Mouse (Mus musculus): ENCODE data around the gene Gpkow. TPM values are rescaled to one million over a fixed set of nuclear protein-coding genes. Genes with fewer than 3 reads are reported as not detected.
"Not testable (repeated sequence)": the region's sequence is repeated elsewhere in the genome, so short reads cannot be mapped to it uniquely, and the experiment has no call there.

The Gpkow gene
- polyA plus RNA-seq, 1 experiment from 2014 or later, result 25.9 TPM

DNA sequence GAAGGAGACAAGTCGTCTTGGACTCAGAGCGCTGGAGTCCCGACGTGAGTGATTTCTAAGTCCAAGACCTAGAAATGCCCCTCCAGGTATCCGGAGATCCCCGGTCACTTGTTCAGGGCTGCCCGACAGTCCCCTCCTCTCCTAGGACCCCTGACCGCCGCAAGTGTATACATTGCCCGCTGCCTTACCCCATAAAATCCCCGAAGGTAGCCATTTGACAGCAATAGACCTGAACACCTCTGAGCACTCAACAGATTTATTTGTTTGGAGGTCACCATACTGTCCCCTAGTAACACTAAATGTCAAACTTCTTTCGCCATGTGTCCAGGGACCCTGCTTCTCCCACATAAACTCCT lies 16.9 kb upstream of the Gpkow start:
- DNase-seq (ENCODE audit: low spot score) (no peak), ATAC-seq (no peak)
- Histone ChIP-seq H3K4me1 (ENCODE audit: insufficient read depth, low read depth, low read length) (no peaks in the 10 kb centered on the region), H3K9ac (replicated peaks; ENCODE audit: low read depth) (no peak overlapping the region), H3K4me2 (replicated peaks; ENCODE audit: low read depth, low read length) (peak overlapping the region; percentile 52), H3K27ac (ENCODE audit: low read length) (no peak overlapping the region), H3K4me3 (ENCODE audit: low read depth, low read length) (no peak overlapping the region; the same call in 1 of the 2 replicates), H3K36me3 (ENCODE audit: insufficient read depth, low read length) (no peaks in the 10 kb centered on the region), H3K9me3 (ENCODE audit: low read length) (no peaks in the 10 kb centered on the region), H3K27me3 (replicated peaks; ENCODE audit: insufficient read depth, low read length) (no peaks in the 10 kb centered on the region)
- 27% methylated on average over 10 of the region's 12 CpGs for WGBS
- TF ChIP-seq EP300 (IDR thresholded peaks at IDR 0.05) (no peak), CTCF (IDR thresholded peaks at IDR 0.05) (no peak)

- no peak for TF ChIP-seq CTCF (IDR thresholded peaks at IDR 0.05)
- no peak for TF ChIP-seq EP300 (IDR thresholded peaks at IDR 0.05)
- H3K36me3 ChIP-seq (ENCODE audit: insufficient read depth, low read length), result no peaks in the 10 kb centered on the region
- ATAC-seq (no peak), DNase-seq (ENCODE audit: low spot score) (no peak)
- WGBS, result 61% methylated on average over 13 of the region's 14 CpGs
- no peaks in the 10 kb centered on the region for H3K4me1 ChIP-seq (ENCODE audit: insufficient read depth, low read depth, low read length)
- H3K27me3 ChIP-seq (replicated peaks; ENCODE audit: insufficient read depth, low read length), result no peaks in the 10 kb centered on the region
- H3K4me2 ChIP-seq (replicated peaks; ENCODE audit: low read depth, low read length), result peak within 1 kb of the TSS; percentile 52
- H3K27ac ChIP-seq (ENCODE audit: low read length), result peak within 1 kb of the TSS; percentile 32; the same call in 1 of the 2 replicates
- no peak within 1 kb of the TSS for H3K9ac ChIP-seq (replicated peaks; ENCODE audit: low read depth)
- H3K9me3 ChIP-seq (ENCODE audit: low read length), result no peaks in the 10 kb centered on the region
- no peak within 1 kb of the TSS; the same call in 1 of the 2 replicates for H3K4me3 ChIP-seq (ENCODE audit: low read depth, low read length)
Observed at GRCm38 (mm10) chrX:7680864-7681263, 16.1 kb upstream of the Gpkow start, which contains the start of gene Magix. Gene Magix, minus strand, starts transcription at chrX:7681251.

GRCm38 (mm10) chrX:7688321-7688720 lies 8.6 kb upstream of the Gpkow start:
- no peak overlapping the region for H3K4me2 ChIP-seq (replicated peaks; ENCODE audit: low read depth, low read length)
- DNase-seq (ENCODE audit: low spot score), result no peak
- no peaks in the 10 kb centered on the region for H3K4me1 ChIP-seq (ENCODE audit: insufficient read depth, low read depth, low read length)
- no peak overlapping the region for H3K4me3 ChIP-seq (ENCODE audit: low read depth, low read length)
- no peak for TF ChIP-seq EP300 (IDR thresholded peaks at IDR 0.05)
- TF ChIP-seq CTCF (IDR thresholded peaks at IDR 0.05), result no peak
- no peaks in the 10 kb centered on the region for H3K27me3 ChIP-seq (replicated peaks; ENCODE audit: insufficient read depth, low read length)
- 100% methylated on average over 2 of the region's 2 CpGs for WGBS
- no peaks in the 10 kb centered on the region for H3K9me3 ChIP-seq (ENCODE audit: low read length)
- no peaks in the 10 kb centered on the region for H3K36me3 ChIP-seq (ENCODE audit: insufficient read depth, low read length)
- ATAC-seq, result no peak
- no peak overlapping the region for H3K9ac ChIP-seq (replicated peaks; ENCODE audit: low read depth)
- H3K27ac ChIP-seq (ENCODE audit: low read length), result no peak overlapping the region

- no peak overlapping the region for H3K4me2 ChIP-seq (replicated peaks; ENCODE audit: low read depth, low read length)
- TF ChIP-seq CTCF (IDR thresholded peaks at IDR 0.05) (no peak), EP300 (IDR thresholded peaks at IDR 0.05) (no peak)
- no peak overlapping the region for H3K27ac ChIP-seq (ENCODE audit: low read length)
- DNase-seq (ENCODE audit: low spot score) (peak; percentile 67), ATAC-seq (peak; percentile 89)
- WGBS, result 50% methylated on average over 3 of the region's 3 CpGs
- no peak overlapping the region for H3K4me3 ChIP-seq (ENCODE audit: low read depth, low read length)
- no peaks in the 10 kb centered on the region for H3K36me3 ChIP-seq (ENCODE audit: insufficient read depth, low read length)
- H3K27me3 ChIP-seq (replicated peaks; ENCODE audit: insufficient read depth, low read length), result no peaks in the 10 kb centered on the region
- no peak overlapping the region for H3K9ac ChIP-seq (replicated peaks; ENCODE audit: low read depth)
- H3K4me1 ChIP-seq (ENCODE audit: insufficient read depth, low read depth, low read length), result no peaks in the 10 kb centered on the region
- H3K9me3 ChIP-seq (ENCODE audit: low read length), result no peaks in the 10 kb centered on the region
Observed at GRCm38 (mm10) chrX:7690486-7690885, 6.4 kb upstream of the Gpkow start.

DNA sequence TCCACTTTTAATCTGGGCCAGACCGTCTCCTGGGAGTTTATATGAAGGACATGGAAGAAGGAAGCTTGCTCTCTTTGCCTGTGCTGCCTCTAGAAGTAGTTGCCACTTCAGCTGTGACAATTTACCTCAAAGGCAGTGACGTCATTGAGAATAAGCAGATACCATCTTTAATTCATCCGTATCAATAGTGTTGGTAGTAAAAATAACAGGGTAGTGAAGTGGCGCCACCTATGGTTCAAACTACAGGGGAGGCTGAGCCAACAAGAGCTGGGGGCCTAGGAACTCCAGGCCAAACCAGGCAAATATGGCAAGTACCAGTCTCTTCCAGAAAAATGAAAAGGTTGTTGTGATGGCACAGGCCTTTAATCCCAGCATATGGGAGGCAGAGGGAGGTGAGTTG lies 4.1 kb upstream of the Gpkow start:
- Histone ChIP-seq H3K4me1 (ENCODE audit: insufficient read depth, low read depth, low read length) (no peaks in the 10 kb centered on the region), H3K9ac (replicated peaks; ENCODE audit: low read depth) (no peak overlapping the region), H3K4me3 (ENCODE audit: low read depth, low read length) (no peak overlapping the region), H3K27ac (ENCODE audit: low read length) (no peak overlapping the region), H3K9me3 (ENCODE audit: low read length) (no peaks in the 10 kb centered on the region), H3K36me3 (ENCODE audit: insufficient read depth, low read length) (no peaks in the 10 kb centered on the region), H3K4me2 (replicated peaks; ENCODE audit: low read depth, low read length) (no peak overlapping the region), H3K27me3 (replicated peaks; ENCODE audit: insufficient read depth, low read length) (no peaks in the 10 kb centered on the region)
- TF ChIP-seq EP300 (IDR thresholded peaks at IDR 0.05), result no peak
- peak; percentile 67 for TF ChIP-seq CTCF (IDR thresholded peaks at IDR 0.05)
- 27% methylated on average over 4 of the region's 4 CpGs for WGBS
- peak; percentile 42 for DNase-seq (ENCODE audit: low spot score)
- no peak for ATAC-seq

DNA sequence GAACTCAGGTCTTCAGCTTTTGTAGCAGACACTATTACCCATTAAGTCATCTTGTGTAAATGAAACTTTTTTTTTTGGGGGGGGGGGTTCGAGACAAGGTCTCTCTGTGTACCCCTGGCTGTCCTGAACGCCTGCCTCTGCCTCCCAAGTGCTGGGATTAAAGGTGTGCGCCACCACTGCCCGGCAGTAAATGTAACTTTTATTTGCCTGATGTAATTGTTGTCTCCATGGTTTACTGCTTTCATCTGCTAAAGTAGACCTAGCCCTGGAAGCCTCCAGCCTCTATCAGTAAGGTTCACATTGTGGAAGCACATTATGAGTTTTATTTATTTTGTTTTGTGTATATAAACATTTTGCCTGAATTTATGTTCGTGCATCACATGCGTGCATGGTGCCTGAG lies 411 bp upstream of the Gpkow start:
- DNase-seq (ENCODE audit: low spot score) (no peak), ATAC-seq (peak; percentile 11; the same call in 1 of the 2 replicates)
- H3K4me1 ChIP-seq (ENCODE audit: insufficient read depth, low read depth, low read length), result no peaks in the 10 kb centered on the region
- TF ChIP-seq EP300 (IDR thresholded peaks at IDR 0.05), result no peak
- TF ChIP-seq CTCF (IDR thresholded peaks at IDR 0.05), result no peak
- no peaks in the 10 kb centered on the region for H3K27me3 ChIP-seq (replicated peaks; ENCODE audit: insufficient read depth, low read length)
- no peaks in the 10 kb centered on the region for H3K9me3 ChIP-seq (ENCODE audit: low read length)
- 0 out of 2 replicates have a peak overlapping the region, but pooled peaks have one; percentile 54 for H3K4me3 ChIP-seq (ENCODE audit: low read depth, low read length)
- 32% methylated on average over 6 of the region's 6 CpGs for WGBS
- no peak overlapping the region for H3K9ac ChIP-seq (replicated peaks; ENCODE audit: low read depth)
- H3K36me3 ChIP-seq (ENCODE audit: insufficient read depth, low read length), result no peaks in the 10 kb centered on the region
- no peak overlapping the region for H3K27ac ChIP-seq (ENCODE audit: low read length)
- 0 out of 2 replicates have a peak overlapping the region, but pooled peaks have one; percentile 27 for H3K4me2 ChIP-seq (replicated peaks; ENCODE audit: low read depth, low read length)

GRCm38 (mm10) chrX:7713764-7714134 lies 16.8 kb downstream of the Gpkow start:
- not testable (repeated sequence) for H3K27ac ChIP-seq (ENCODE audit: low read length); H3K9me3 ChIP-seq (ENCODE audit: low read length); H3K36me3 ChIP-seq (ENCODE audit: insufficient read depth, low read length); H3K9ac ChIP-seq (replicated peaks; ENCODE audit: low read depth); H3K4me1 ChIP-seq (ENCODE audit: insufficient read depth, low read depth, low read length); DNase-seq (ENCODE audit: low spot score); H3K27me3 ChIP-seq (replicated peaks; ENCODE audit: insufficient read depth, low read length)
- peak; percentile 12; the same call in 1 of the 2 replicates for ATAC-seq
- Histone ChIP-seq H3K4me2 (replicated peaks; ENCODE audit: low read depth, low read length) (peak overlapping the region; percentile 37), H3K4me3 (ENCODE audit: low read depth, low read length) (peak overlapping the region; percentile 21; the same call in 1 of the 2 replicates)
- WGBS, result 26% methylated on average over 4 of the region's 12 CpGs

DNA sequence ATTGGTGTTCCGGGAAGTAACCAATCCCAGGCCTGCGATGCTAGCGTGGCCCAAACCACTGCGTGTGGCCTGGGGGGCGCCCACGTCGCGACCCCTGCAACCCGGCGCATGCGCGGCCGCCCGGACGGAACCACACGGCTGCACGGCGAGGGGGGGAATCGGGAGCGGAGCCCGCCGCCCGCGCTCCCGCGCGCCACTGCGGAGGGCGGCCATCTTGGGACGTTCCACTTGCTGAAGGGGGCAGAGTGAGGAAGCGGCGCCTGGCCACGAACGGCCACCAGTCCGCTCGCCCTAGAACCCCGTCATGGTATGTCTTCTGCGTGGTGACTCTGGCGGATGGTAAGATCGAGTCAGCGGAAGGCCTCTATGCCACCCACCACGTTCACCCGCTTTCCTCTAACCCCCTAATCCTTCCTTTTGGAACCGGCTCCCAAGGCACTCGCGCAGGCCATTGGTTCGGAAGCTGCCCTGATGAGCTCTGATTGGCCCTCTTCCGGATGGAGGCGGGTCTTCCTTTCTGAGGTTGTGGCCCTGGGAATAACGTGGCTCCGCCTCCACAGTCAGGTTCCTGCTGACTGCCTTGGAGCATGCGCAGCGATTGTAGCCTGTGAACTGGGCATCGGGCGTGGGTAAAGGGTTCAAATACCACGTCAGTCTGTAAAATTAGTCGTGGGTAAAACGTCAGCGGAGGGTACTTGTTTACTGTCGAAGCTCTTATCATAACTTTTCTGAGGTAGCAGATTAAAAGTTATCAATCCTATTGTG lies 17.4 kb downstream of the Gpkow start, which contains the start of gene Wdr45:
Gene Wdr45, plus strand, starts transcription at position 199 of the 765 bp plus-strand sequence.
- Histone ChIP-seq H3K4me2 (replicated peaks; ENCODE audit: low read depth, low read length) (peak within 1 kb of the TSS; percentile 37), H3K4me3 (ENCODE audit: low read depth, low read length) (peak within 1 kb of the TSS; percentile 21; the same call in 1 of the 2 replicates)
- H3K9ac ChIP-seq (replicated peaks; ENCODE audit: low read depth); H3K4me1 ChIP-seq (ENCODE audit: insufficient read depth, low read depth, low read length); H3K27ac ChIP-seq (ENCODE audit: low read length); H3K9me3 ChIP-seq (ENCODE audit: low read length); H3K27me3 ChIP-seq (replicated peaks; ENCODE audit: insufficient read depth, low read length); H3K36me3 ChIP-seq (ENCODE audit: insufficient read depth, low read length): not testable (repeated sequence)
- 19% methylated on average over 17 of the region's 60 CpGs for WGBS
- peak; percentile 97 for DNase-seq (ENCODE audit: low spot score)
- ATAC-seq, result peak; percentile 98
